Mouse (Mus musculus) ovary, postnatal 14 days (tissue): ENCODE measurements at regions not wholly inside any gene's neighbourhood (a gene's known extent, or its start where the extent isn't known, plus 50 kb on each side); places are given as distances from the start of the nearest gene placed in this dataset.

Experiments
- DNase-seq: peaks from one replicate; pipeline ENCODE4 v3.0.0; 2022; ENCODE audit warnings: low spot score

DNA sequence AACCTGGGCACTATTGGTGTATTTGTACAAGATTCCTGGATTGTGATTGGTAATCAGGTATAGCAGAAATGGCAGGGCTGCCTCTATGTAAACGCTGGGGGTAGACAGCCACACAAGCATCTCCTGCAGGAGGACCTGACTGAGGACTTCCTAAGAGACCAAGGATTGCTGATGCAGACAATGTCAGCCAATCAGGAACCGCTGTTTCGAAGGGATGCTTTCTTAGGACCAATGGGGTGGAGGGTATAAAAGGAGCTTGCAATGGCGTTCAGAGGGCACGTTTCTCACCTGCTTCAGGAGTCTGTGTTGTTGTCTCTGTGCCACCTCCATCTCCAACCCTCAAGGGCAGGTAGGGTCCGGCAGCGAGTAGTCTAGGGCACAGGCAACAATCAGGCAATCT is 393.7 kb downstream of the Gm45692 start:
- no peak for DNase-seq

- no peak for DNase-seq
Measured at GRCm38 (mm10) chr8:26524237-26524636, 404.9 kb downstream of the Gm45692 start.

DNA sequence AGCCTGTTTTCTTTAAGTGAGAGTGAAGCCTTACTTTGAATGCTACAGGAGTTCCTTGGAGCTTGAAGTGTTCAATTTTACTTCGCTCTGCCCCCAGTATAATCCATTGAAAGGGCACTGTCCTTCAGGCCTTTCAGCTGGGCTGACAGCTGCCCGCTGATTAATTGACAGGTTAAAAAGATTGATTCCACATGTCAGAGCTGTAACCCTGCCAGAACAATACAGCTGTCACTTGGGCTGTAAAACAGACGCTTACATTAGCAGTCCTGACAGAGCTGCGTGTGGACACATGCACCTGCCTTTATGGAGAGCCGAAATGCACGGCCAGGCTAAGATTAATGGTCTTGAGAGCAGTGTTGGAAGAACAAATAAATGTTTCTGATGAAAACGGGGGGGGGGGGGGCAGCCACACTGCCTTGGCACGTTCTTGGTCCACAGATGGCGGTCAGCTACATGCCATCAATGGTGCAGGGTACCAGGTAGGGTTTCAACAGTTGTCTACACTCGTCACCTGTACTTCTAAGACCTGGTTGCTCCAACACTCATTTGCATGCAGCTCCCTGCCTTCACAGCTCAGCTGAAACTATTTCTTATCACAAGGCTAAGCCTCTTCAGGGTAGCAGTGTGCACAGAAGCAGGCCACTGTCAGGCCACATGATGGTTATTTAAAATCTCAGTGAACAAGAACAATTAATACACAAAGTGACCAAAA is 407.3 kb downstream of the Gm45692 start:
- no peak for DNase-seq

DNA sequence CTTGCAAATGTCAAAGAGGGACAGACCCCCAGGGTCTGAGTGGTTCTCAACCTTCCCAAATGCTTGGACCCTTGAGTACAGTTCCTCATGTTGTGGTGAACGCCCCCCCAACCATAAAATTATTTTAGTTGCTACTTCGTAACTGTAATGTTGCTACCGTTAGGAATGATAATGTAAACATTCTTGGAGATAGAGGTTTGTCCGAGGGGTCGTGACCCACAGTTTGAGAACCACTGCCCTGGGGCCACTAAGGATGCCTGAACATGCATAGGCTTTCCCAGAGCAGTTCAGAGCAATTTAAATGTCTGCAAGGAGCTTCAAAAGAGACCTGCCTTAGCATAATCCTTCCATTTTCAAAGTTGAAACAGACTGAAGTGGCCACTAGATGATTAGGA is 407.8 kb downstream of the Gm45692 start:
- no peak for DNase-seq

- DNase-seq = no peak
Measured at GRCm38 (mm10) chr8:26529921-26530320, 410.6 kb downstream of the Gm45692 start.

DNA sequence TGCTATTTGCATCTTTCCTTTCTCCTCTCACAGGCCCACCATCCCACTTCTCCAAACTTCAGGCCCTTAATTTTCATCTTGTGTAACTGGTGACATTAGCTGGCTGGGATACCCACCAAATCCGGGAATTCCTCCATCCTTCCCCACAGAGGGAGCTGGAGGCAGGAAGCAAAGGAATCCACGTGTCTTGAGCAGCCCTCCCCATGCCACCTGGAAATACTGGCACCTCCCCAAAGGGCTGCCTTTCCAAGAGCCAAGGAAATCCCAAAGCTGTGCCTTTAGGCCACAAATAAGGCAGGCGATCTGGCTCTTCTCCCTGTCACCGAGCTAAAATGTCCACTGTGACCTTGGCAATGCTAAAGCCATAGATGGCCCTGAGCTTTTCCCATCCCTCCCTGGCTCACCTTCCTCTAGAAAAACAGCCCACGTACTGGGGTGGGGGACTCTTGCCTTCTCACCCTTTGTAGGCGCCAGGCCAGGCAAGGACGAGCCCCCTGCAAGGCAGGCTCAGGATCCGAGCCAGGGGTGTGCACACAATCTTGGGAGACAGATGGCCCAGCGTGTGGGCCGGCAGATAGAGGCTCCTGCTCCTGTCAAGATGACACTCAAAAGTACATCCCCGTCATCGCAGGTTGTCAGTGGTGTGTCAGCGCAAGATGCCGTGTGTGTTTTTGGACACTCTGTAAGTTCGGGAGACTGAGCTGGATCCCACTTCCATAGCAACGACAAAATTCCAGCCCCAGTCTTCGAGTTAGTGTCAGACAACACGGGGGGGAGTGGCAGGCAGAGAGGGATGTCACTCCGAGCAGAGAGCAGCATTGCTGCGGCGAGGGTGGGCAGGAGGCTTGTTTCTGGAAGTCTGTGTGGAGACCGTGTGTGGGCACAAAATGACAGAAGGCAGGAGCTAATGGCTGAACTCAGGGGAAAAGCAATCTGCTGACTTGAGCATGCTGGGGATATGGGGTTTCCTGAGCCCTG is 414.4 kb downstream of the Gm45692 start:
- DNase-seq = no peak

- DNase-seq = no peak
Measured at GRCm38 (mm10) chr8:26535816-26536215, 416.5 kb downstream of the Gm45692 start.

- DNase-seq = no peak
Measured at GRCm38 (mm10) chr8:26553691-26554090, 423.4 kb upstream of the Zfp703 start.

- DNase-seq = peak; percentile 13
Measured at GRCm38 (mm10) chr8:26559196-26559595, 417.9 kb upstream of the Zfp703 start.

DNA sequence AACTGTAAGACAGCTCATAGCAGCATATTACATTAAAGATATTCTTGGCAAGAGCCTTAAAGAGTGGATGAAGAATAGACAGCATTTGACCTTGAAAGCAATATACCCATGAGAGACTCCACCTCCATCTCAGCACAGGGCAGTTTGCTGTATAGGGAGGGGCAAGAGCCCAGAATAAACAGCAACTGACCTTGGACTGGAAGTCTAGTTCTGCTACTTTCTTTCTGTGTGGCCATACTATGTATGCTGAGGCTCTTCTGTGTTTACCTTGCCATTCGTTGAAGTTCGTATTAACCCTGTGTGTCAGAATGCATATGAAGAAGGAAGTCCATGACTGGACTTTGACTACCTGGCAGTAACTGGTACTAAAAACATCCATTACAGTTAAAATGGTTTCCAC is 414.0 kb upstream of the Zfp703 start:
- DNase-seq = no peak

DNA sequence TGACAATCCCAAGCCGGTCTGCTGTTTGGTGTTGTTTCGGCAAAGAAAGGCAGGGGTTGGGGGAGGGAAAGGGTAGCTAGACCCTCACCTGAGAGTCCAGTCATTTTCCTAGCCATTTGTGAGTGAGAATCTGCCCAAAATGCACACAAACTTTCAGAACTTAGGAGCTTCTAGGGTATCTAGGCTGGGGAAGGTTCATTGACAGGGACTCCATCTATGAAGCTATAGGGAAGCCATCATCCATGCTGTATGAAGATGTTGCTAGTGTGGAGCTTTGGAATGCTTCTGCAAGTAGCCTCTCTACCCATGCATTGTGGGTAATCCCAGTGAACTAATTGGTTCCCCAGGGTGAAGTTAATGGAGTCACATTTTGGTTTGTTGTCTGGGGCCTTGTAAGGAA is 412.9 kb upstream of the Zfp703 start:
- DNase-seq = no peak

DNA sequence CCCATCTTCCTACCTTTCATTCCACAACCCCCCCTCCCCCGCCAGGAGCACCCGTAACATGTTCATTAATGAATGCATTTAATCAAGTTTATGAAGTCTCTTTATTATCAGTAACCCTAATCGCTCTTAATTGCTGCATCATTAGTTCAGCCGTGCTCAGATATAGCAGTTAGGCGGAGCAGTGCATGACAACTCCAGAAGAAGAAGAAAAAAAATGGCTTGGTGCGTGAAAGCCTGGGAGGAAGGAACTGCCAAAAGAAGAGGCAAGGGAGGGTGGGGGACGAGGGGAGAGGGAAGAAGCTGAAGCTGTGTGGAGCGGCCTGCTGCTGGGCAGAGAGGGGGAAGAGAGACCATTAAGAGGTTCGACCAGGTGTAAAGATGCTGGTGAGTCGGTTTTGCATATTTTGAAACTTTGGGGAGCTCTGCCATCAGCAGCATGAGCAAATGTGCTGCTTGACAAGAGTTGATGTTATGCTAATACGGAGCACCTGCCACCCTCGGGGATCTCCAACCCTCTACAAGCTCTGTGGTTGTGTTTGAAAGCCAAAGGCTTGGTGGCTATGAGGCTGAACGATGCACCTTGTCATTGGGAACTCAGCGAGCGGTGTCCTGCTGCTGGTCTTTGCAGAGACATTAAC is 408.6 kb upstream of the Zfp703 start:
- DNase-seq = no peak

DNA sequence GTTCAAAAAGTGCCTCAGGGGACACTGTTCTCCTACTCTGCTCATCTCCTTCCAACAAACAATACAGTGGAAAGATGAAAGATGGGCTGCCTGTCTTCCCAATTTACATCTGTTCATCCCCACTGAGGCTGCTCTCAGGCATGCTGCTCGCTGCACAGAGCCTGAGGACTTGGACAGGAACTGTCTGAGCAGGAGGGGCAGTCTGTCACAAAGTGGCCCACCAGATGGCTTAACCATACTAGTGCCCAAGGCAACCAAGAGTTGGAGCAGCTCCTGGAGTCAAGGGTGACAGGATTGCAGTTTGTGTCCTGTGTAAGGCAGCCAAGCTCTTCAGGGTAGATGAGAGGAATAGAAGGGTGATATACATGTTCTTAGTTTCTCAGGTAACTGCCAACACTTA is 388.3 kb upstream of the Zfp703 start:
- DNase-seq = no peak

GRCm38 (mm10) chr8:26590591-26591212 is 386.4 kb upstream of the Zfp703 start:
- DNase-seq = no peak

GRCm38 (mm10) chr8:26591266-26591665 is 385.9 kb upstream of the Zfp703 start:
- DNase-seq = no peak

DNA sequence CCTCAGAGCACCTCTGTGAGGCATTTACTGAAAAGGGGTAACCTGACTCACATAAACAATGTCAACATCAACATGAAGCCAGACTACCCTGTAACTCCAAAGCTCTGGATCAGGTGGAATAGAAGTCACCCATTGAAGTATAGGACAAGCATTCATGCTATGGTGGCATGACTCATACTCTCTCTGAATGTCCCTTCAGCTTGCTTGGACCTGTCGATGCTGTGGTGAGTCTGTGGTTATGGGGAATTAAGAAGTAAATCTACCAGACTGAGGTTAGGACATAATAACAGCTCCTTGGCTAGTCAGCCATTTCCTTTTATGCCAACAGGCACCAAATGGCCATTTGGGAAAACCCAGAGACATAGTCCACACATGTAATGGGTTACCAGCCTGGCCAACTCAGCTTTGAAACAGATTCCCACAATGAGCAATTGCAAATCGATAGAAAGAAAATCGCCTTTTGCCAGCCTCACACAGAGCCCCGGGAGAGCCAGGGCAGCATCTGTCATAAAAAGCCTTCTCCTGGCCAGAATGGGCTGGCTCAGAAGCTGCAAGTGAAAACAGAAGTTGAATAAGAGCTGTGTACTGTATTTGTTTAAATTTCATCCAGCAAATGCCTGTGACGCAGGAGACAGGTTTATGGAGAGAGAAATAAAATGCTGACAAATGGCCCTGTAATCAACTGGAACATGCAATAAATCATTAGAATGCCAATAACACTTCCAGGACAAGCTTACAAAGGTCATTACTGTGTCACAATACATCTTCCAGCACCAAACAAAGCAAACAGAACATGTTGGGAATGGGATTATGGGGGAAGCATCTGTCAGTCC is 383.4 kb upstream of the Zfp703 start:
- no peak for DNase-seq

DNA sequence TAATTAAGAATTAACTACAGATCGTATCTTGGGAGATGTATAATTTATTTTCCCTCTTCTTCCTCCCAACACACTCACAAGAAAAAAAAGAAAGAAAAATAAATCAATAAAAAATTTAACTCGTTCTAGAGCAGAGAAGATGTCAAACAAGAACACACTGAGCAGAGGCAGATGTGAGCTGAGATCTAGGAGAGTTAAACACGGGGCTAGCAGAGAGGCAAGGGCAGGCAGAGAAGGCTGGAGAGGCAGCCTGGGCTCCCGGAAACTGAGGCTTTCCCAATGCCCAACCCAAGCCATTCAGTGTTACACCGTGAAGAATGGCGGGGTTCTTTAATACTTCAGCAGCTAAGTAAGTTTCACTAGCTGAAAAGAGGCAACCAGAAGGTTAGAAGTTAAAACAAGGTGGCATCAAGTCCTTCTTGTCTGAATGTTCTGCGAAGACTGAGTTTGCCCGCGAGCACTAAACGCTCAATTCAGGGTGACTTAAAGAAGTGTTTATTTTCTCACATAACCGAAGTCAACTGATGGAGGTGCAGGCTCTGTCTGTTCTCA is 382.7 kb upstream of the Zfp703 start:
- no peak for DNase-seq

- DNase-seq = no peak
Measured at GRCm38 (mm10) chr8:26595431-26596018, 381.6 kb upstream of the Zfp703 start.

GRCm38 (mm10) chr8:26596665-26597362 is 380.3 kb upstream of the Zfp703 start:
- no peak for DNase-seq

DNA sequence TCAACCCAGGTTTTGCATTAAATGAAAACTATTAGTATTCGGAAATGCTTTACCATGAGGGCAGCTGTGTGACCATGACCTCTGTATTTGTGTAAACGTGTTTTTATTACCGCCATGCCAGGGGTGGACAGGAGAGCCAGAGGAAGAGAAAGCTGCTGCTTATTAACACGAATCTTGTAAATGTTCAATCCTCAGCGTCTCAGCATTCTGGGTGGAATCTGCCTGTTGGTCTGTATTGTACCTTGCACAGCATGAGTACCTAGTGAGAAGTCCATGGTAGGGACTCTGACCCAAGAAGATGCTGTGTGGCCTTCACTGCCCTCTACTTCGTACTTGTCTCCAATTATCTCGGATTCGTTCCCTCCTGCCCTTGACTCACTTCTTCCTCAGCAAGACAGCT is 378.6 kb upstream of the Zfp703 start:
- no peak for DNase-seq
